Mouse (Mus musculus) hindbrain, embryonic 12.5 days (tissue): Measurements from ENCODE around the gene Gm9508. TPM values are rescaled to one million over a fixed set of nuclear protein-coding genes. Genes with fewer than 3 reads are reported as not detected.
A peak's percentile ranks its signal among the peaks of the same experiment; 100 is the strongest.
"Not testable (repeated sequence)": the region's sequence is repeated elsewhere in the genome, so short reads cannot be mapped to it uniquely, and the experiment has no call there.

Experiments
- ATAC-seq: fragments of 200-750 bp; cut with Nextera tagmentation; 2 replicates; pipeline ENCODE4 v1.8.0; 2017; ENCODE audit warnings: moderate TSS enrichment; ENCODE audit not compliant: low FRiP score
- H3K27ac ChIP-seq: fragments of 300-500 bp; sonication (generic); 2 replicates; pipeline ENCODE4 v1.5.1; 2016; ENCODE audit warnings: mild to moderate bottlenecking
- H3K27me3 ChIP-seq: fragments of 300-500 bp; sonication (generic); 2 replicates; pipeline ENCODE4 v1.6.1; 2016; ENCODE audit warnings: mild to moderate bottlenecking
- H3K36me3 ChIP-seq: fragments of 300-500 bp; sonication (generic); 2 replicates; pipeline ENCODE4 v1.6.1; 2016; ENCODE audit warnings: mild to moderate bottlenecking
- H3K4me1 ChIP-seq: fragments of 300-500 bp; sonication (generic); 2 replicates; pipeline ENCODE4 v1.6.1; 2016
- H3K4me2 ChIP-seq: fragments of 300-500 bp; sonication (generic); replicated peaks from 2 replicates; pipeline ENCODE4 v1.6.1; 2016; ENCODE audit warnings: mild to moderate bottlenecking
- H3K4me3 ChIP-seq: fragments of 300-500 bp; sonication (generic); 2 replicates; pipeline ENCODE4 v1.5.1; 2016; ENCODE audit warnings: mild to moderate bottlenecking
- H3K9ac ChIP-seq: fragments of 300-500 bp; sonication (generic); 2 replicates; pipeline ENCODE4 v1.6.1; 2016; ENCODE audit warnings: mild to moderate bottlenecking, moderate library complexity
- H3K9me3 ChIP-seq: fragments of 300-500 bp; sonication (generic); replicated peaks from 2 replicates; pipeline ENCODE4 v1.6.1; 2016; ENCODE audit warnings: mild to moderate bottlenecking
- WGBS: fragments of 180-500 bp; shearing (Covaris S2); methylation state at CpG from one replicate; pipeline ENCODE4 v1.1.7; 2016; 5-methylcytosine and 5-hydroxymethylcytosine counted together
- polyA plus RNA-seq: library from polyadenylated mRNA; unstranded; fragments of >200 nt; fragmentation: Nextera tagmentation; extraction: Ambion mirVana; gene quantifications from 2 replicates; pipeline ENCODE4 v1.2.1, GENCODE M21; 2016

The Gm9508 gene
- polyA plus RNA-seq, 1 experiment from 2014 or later: not detected

DNA sequence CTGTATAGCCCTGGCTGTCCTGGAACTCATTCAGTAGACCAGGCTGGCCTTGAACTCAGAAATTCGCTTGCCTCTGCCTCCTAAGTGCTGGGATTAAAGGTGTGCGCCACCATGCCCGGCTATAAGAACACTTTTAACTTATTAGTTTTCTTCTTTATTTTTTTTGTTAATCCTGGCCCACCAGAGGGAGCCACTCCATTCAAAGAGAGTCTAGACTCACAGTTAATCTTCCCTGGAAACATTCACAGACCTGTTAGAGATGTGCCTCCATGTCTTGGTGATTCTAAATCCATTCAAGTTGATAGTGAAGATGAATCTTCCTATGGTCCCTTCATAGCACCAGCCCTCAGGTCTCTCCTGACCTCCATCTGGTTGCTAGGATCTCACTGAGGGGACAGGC lies 12.8 kb upstream of the Gm9508 start:
- ATAC-seq: no peak
- Histone ChIP-seq H3K27ac (no peak overlapping the region), H3K9ac (no peak overlapping the region), H3K36me3 (no peaks in the 10 kb centered on the region), H3K4me1 (no peaks in the 10 kb centered on the region), H3K4me3 (no peak overlapping the region), H3K9me3 (peaks cover 12% of the 10 kb centered on the region; the same call in 1 of the 2 replicates), H3K27me3 (no peaks in the 10 kb centered on the region), H3K4me2 (no peak overlapping the region)
- WGBS: 73% methylated on average over 3 of the region's 3 CpGs

DNA sequence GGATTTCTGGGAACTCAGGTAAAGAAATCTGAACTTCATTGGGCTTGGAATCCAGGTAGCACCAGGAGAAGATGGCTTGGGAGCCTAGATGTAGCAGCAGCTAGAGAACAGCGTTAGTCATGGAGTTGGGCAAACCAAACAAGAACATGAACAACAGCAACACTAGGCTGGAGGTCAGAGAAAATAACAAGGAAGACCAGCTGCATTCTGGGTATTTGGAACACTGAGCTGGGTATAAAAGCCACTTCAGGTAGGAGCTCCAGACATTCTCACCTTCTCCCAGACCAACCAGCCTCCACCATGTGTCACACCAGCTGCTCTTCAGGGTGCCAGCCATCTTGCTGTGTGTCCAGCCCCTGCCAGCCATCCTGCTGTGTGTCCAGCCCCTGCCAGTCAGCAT lies 9.3 kb upstream of the Gm9508 start, which contains the start of gene Gm10272:
TSS of gene Gm10272 (plus strand) at position 301 of the 400 bp plus-strand sequence.
- 96% methylated on average over 1 of the region's 1 CpGs for WGBS
- H3K9ac ChIP-seq: no peak within 1 kb of the TSS
- no peaks in the 10 kb centered on the region for H3K36me3 ChIP-seq
- H3K27me3 ChIP-seq: no peaks in the 10 kb centered on the region
- no peaks in the 10 kb centered on the region for H3K4me1 ChIP-seq
- no peak within 1 kb of the TSS for H3K4me3 ChIP-seq
- H3K9me3 ChIP-seq: peaks cover 22% of the 10 kb centered on the region
- ATAC-seq: no peak
- H3K4me2 ChIP-seq: no peak within 1 kb of the TSS
- no peak within 1 kb of the TSS for H3K27ac ChIP-seq

DNA sequence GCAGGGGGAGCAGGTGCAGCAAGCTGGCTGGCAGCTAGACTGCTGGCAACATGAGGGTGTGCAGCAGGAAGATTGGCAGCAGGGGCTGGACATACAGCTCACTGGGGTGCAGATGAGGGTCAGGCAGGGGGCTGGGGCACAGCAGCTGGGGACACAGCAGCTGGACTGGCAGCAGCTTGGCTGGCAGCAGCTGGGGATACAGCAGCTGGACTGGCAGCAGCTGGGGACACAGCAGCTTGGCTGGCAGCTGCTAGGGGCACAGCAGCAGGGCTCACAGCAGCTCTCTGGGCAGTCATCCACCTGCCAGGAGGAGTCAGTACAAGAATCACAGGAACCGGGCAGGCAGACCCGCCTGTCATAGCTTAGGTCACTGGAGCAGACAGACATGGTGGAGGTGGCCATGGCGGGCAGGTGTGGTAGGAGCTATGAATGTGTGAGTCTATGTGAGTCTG lies 6.7 kb downstream of the Gm9508 start, which contains the start of gene Gm19402:
TSS of gene Gm19402 (minus strand) at position 402 of the 452 bp plus-strand sequence.
- peaks cover 17% of the 10 kb centered on the region for H3K4me1 ChIP-seq
- H3K27me3 ChIP-seq: peaks cover 38% of the 10 kb centered on the region
- not testable (repeated sequence) for H3K27ac ChIP-seq, ATAC-seq, H3K9me3 ChIP-seq, H3K4me2 ChIP-seq, H3K4me3 ChIP-seq, H3K36me3 ChIP-seq, H3K9ac ChIP-seq
- 71% methylated on average over 3 of the region's 3 CpGs for WGBS

DNA sequence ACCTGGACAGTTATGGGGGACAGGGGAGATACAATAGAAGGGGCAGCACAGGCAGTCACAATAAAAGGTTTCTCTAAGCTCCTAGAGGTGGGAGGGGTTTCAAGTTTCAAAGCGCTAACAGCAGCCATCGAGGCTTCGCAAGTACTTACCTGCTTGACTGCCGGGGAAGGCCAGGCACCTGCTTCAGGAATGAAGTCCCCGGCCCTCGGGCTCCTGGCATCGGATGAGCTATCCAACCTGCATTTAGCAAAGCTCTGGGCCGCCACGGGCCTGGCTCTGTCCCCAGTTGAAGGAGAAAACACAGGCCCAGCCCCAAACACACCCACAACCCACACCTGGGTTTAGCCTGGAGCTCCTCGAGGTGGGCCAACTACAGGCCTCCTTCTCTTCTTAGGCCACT lies 10.0 kb downstream of the Gm9508 start:
- Histone ChIP-seq H3K9me3 (no peaks in the 10 kb centered on the region), H3K27ac (no peak overlapping the region), H3K4me3 (no peak overlapping the region), H3K9ac (no peak overlapping the region), H3K4me1 (peaks cover 25% of the 10 kb centered on the region), H3K4me2 (no peak overlapping the region), H3K27me3 (peaks cover 46% of the 10 kb centered on the region), H3K36me3 (no peaks in the 10 kb centered on the region)
- ATAC-seq: no peak
- 35% methylated on average over 10 of the region's 10 CpGs for WGBS

DNA sequence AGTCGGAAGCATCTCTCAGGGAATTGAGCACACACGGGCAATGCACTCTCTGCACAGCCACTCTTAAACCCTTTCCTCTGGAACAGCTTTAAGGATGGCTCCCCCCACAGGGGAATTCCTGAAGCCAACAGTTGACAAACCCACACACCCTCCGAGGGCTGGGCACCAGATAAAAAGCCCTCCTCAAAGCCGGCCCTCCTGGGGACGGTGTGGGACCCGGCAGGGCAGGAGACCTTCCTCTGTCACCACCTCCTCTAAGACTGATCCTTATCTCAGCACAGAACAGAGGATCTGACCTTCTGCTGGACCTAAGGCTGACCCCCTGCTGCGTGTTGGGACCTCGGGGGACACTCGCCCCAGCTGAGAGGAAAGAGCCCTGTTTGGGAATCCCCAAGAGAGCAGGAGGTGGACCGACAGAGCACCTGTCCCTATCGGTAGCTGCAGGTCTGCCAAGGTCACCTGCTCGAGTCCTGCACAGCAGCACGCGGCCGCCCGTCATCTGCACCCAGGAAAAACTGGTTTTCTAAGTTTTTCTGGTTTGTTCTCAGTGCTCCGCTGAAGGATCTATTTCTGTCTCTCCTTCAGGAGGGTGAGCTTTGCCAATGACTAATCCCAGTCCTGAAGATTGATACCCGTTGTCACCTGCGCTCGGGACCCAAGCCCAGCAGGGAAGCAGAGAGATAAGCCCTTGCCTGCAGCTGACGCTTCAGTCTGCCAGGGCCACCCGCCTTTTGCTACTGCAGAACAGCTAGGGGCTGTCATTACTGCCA lies 11.0 kb downstream of the Gm9508 start, which contains the start of gene Tspear:
TSS of gene Tspear (plus strand) at position 675 of the 770 bp plus-strand sequence.
- no peak within 1 kb of the TSS for H3K4me3 ChIP-seq
- 6% methylated on average over 22 of the region's 22 CpGs for WGBS
- no peak within 1 kb of the TSS for H3K9ac ChIP-seq
- no peak within 1 kb of the TSS for H3K27ac ChIP-seq
- no peaks in the 10 kb centered on the region for H3K36me3 ChIP-seq
- no peak for ATAC-seq
- H3K4me2 ChIP-seq: no peak within 1 kb of the TSS
- peaks cover 25% of the 10 kb centered on the region for H3K4me1 ChIP-seq
- H3K27me3 ChIP-seq: peaks cover 42% of the 10 kb centered on the region
- H3K9me3 ChIP-seq: no peaks in the 10 kb centered on the region

DNA sequence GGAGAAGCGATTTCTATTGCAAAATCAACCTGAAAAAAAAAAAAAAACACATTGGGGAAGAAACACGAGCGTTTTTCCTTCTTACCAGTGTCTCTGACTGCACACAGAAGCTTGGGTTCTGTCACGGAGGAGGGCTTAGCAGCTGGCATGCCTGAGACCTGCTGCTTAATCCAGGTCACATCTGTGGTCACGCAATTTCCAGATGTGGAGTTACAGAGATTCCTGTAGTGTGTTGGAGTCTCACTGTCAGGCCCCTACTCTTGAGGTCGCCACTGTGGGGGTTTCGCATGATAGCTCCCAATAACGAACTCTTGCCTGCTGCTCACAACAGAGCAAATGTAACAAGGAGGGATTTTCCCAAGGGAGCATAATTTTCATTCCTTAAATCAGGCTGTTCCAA lies 12.9 kb downstream of the Gm9508 start:
- no peak overlapping the region for H3K9ac ChIP-seq
- no peak overlapping the region for H3K27ac ChIP-seq
- H3K9me3 ChIP-seq: no peaks in the 10 kb centered on the region
- peaks cover 50% of the 10 kb centered on the region for H3K27me3 ChIP-seq
- H3K36me3 ChIP-seq: no peaks in the 10 kb centered on the region
- WGBS: 35% methylated on average over 8 of the region's 8 CpGs
- H3K4me1 ChIP-seq: peaks cover 17% of the 10 kb centered on the region
- ATAC-seq: no peak
- no peak overlapping the region for H3K4me2 ChIP-seq
- H3K4me3 ChIP-seq: no peak overlapping the region

DNA sequence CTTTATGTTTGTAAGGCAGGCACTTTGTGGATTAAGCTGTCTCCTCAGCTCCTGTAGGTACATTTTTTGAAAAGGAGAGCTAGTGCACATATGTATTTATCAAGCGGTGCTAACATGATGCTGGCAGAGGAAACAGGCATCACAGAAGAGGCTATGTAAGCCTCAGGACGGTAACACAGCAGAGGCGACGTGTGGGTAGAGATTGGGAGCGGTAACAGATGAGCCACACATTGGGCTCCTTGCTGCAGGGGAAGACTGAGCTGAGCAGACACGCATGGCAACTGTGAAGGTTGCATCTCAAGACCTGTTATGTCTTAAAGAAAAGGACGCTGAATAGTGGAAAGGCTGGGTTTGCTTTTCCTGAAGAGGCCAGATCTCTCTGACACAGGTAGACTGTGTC lies 14.0 kb downstream of the Gm9508 start:
- no peak for ATAC-seq
- peaks cover 59% of the 10 kb centered on the region for H3K27me3 ChIP-seq

DNA sequence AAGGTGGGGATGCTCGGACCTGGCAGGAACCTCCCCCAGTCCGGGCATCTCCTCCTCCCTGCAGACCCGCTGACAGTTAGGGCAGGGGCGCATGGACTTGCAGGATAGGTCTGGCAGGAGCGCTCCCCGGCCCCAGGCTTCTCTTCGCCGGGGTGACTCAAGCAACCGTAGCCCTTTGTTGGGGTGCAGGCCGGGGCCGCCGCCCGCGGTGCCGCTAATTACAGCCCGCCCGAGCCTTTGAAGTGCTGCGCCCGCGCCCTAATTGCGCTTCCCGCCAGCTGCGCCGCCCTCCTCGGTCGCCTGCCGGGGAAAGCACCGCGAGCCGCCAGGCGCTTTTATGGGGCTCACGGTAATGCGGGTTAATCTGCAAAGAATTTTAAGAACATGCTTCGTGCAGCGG lies 19.5 kb downstream of the Gm9508 start:
- peaks cover 14% of the 10 kb centered on the region for H3K4me1 ChIP-seq
- no peak overlapping the region for H3K27ac ChIP-seq
- H3K9me3 ChIP-seq: no peaks in the 10 kb centered on the region
- H3K27me3 ChIP-seq: peaks cover 49% of the 10 kb centered on the region
- peak overlapping the region; percentile 62 for H3K4me2 ChIP-seq
- peak; percentile 64 for ATAC-seq
- under 1% methylated on average over 29 of the region's 35 CpGs for WGBS
- H3K36me3 ChIP-seq: no peaks in the 10 kb centered on the region
- peak overlapping the region; percentile 28 for H3K4me3 ChIP-seq
- peak overlapping the region; percentile 38 for H3K9ac ChIP-seq

More for the DNA sequence above, 14.0 kb downstream of the Gm9508 start:
- Histone ChIP-seq H3K36me3 (no peaks in the 10 kb centered on the region), H3K4me3 (no peak overlapping the region), H3K27ac (no peak overlapping the region), H3K9me3 (no peaks in the 10 kb centered on the region), H3K9ac (no peak overlapping the region), H3K4me1 (peaks cover 21% of the 10 kb centered on the region), H3K4me2 (no peak overlapping the region)
- 78% methylated on average over 7 of the region's 7 CpGs for WGBS

DNA sequence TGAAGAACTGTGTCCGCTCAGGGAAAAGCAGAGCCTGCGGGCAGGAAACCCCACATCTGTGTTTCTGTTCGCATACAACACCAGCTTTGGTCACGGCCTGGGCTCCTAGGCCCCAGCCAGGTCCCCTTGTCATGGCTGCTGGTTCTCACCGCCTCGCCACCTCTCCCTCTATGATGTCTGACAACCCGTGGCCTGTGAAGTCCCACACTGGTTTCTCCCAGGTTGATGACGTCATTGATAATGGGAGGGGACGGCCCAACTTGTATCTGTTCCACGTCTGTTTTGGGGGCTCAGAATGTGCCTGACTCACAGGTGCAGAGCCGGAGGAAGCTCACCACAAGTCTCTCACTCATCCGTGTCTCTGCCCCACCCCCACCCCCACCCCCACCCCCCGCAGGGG lies 23.3 kb downstream of the Gm9508 start:
- Histone ChIP-seq H3K4me2 (no peak overlapping the region), H3K4me3 (no peak overlapping the region), H3K27ac (no peak overlapping the region), H3K4me1 (peaks cover 14% of the 10 kb centered on the region), H3K27me3 (peaks cover 37% of the 10 kb centered on the region), H3K9ac (no peak overlapping the region), H3K36me3 (no peaks in the 10 kb centered on the region), H3K9me3 (no peaks in the 10 kb centered on the region)
- WGBS: 59% methylated on average over 13 of the region's 13 CpGs
- no peak for ATAC-seq

DNA sequence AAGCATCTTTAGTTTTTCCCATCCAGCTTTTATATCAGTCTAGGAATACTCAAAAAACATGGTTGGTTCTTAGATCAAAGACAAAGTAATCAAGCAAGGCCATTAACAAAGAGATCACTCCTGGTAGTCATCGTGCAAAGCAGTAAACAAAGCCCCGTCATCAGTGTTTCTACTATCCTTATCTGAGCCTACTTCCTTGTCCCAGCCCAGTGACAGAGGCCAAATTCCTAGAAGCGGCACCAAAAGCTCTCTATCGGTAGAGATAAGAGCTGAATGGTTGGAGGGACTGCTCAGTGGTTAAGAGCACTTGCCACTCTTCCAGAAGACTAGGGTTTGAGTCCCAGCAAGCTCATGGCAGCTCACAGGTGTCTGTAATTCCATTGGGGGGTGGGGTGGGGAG lies 25.5 kb downstream of the Gm9508 start:
- WGBS: 88% methylated on average over 4 of the region's 4 CpGs
- ATAC-seq: no peak
- no peaks in the 10 kb centered on the region for H3K36me3 ChIP-seq

DNA sequence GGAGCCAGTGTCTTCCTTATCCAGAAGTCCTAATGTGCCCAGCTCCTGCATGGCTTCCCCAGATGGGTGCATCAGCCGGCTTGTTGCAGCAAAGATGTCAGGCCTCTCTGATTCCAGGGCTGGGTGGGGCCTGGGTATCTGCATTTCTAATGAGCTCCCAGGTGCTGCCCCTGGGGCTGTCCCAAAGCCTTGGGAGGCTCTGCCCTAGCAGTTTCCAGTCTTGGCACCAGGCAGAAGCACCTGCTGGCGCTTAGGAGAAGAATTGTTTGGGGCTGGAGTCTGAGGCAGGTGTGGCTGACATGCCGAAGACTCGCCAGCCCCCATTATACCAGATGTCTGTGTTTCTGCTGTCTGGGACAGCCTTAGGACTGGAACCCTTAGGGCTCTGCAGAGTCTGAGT lies 26.3 kb downstream of the Gm9508 start:
- Histone ChIP-seq H3K9ac (no peak overlapping the region), H3K4me3 (no peak overlapping the region), H3K27me3 (peaks cover 6% of the 10 kb centered on the region), H3K9me3 (no peaks in the 10 kb centered on the region), H3K4me2 (no peak overlapping the region), H3K36me3 (no peaks in the 10 kb centered on the region), H3K4me1 (no peaks in the 10 kb centered on the region), H3K27ac (no peak overlapping the region)
- WGBS: 81% methylated on average over 4 of the region's 4 CpGs
- ATAC-seq: no peak

More for the DNA sequence above, 25.5 kb downstream of the Gm9508 start:
- Histone ChIP-seq H3K9me3 (no peaks in the 10 kb centered on the region), H3K4me2 (no peak overlapping the region), H3K27ac (no peak overlapping the region), H3K27me3 (peaks cover 14% of the 10 kb centered on the region), H3K4me1 (no peaks in the 10 kb centered on the region), H3K9ac (no peak overlapping the region), H3K4me3 (no peak overlapping the region)

DNA sequence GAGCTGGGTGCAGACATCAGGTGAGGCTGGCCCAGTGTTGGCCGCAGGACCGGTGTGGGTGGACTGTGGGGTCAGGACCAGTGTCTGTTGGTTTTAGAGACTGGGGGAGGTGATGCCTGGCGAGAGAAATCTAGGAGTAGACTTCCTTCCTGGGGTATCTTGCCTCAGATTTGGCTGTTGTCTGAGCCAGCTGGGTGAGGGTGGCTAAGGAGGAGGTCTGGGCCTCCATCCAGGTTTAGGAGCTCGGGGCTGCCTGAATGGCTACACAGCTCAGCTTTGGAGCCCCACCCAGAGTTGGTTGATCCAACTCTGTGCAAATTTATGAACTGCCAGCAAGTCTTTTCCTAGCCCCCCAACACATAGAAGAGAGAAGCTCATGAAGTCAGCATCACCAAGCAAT lies 29.6 kb downstream of the Gm9508 start:
- H3K36me3 ChIP-seq: no peaks in the 10 kb centered on the region
- 0 out of 2 replicates have a peak, but pooled peaks cover 3% of the 10 kb centered on the region for H3K4me1 ChIP-seq
- H3K9me3 ChIP-seq: no peaks in the 10 kb centered on the region
- H3K4me3 ChIP-seq: no peak overlapping the region
- no peak overlapping the region for H3K4me2 ChIP-seq
- H3K27ac ChIP-seq: no peak overlapping the region
- 86% methylated on average over 4 of the region's 4 CpGs for WGBS
- no peak overlapping the region for H3K9ac ChIP-seq
- H3K27me3 ChIP-seq: peaks cover 9% of the 10 kb centered on the region
- ATAC-seq: no peak

DNA sequence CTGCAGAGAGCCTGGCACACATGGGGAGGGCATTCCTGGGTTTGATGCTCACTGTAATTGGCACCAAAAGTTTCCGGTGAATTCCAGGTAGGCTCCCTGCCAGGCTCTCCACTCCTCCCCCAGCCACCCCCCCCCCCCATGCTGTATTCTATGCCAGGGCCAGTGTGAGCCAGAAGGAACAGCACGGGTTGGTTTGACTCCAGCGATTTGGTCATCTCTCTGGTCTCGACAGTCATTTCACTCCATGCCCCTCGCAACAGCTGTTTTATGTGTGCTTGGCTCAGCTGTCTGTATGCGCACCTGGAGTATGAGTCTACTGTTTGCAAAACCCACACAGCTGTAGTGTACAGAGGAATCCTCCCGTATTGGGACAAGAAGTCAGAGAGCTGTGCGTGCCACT lies 30.7 kb downstream of the Gm9508 start:
- Histone ChIP-seq H3K9ac (no peak overlapping the region), H3K27ac (no peak overlapping the region), H3K4me2 (no peak overlapping the region), H3K4me3 (no peak overlapping the region), H3K27me3 (peaks cover 9% of the 10 kb centered on the region), H3K9me3 (no peaks in the 10 kb centered on the region; the same call in 1 of the 2 replicates), H3K4me1 (0 out of 2 replicates have a peak, but pooled peaks cover 3% of the 10 kb centered on the region), H3K36me3 (no peaks in the 10 kb centered on the region)
- ATAC-seq: no peak
- 76% methylated on average over 8 of the region's 8 CpGs for WGBS
